Mouse (Mus musculus): ENCODE results near the gene Gm17359. TPM values are rescaled to one million over a fixed set of nuclear protein-coding genes. Genes with fewer than 3 reads are reported as not detected.

The Gm17359 gene
- polyA plus RNA-seq, 1 experiment from 2014 or later = not detected

GRCm38 (mm10) chr3:79415081-79415480, 78.6 kb downstream of the Gm17359 start:
- Histone ChIP-seq H3K4me3 (ENCODE audit: low read depth, low read length) (no peak overlapping the region), H3K4me1 (replicated peaks; ENCODE audit: control insufficient read depth, insufficient read depth, low read length) (no peaks in the 10 kb centered on the region), H3K27me3 (replicated peaks; ENCODE audit: control insufficient read depth, insufficient read depth, low read length) (no peaks in the 10 kb centered on the region), H3K4me2 (no peak overlapping the region), H3K9ac (ENCODE audit: low read depth, low read length) (no peak overlapping the region), H3K36me3 (ENCODE audit: control insufficient read depth, insufficient read depth, low read length) (no peaks in the 10 kb centered on the region), H3K9me3 (ENCODE audit: control insufficient read depth, low read length) (no peaks in the 10 kb centered on the region), H3K27ac (ENCODE audit: low read depth, low read length) (no peak overlapping the region)
- DNase-seq (ENCODE audit: low spot score) (no peak), ATAC-seq (replicated peaks; ENCODE audit: low FRiP score) (no peak)
- WGBS = 75% methylated on average over 5 of the region's 5 CpGs

DNA sequence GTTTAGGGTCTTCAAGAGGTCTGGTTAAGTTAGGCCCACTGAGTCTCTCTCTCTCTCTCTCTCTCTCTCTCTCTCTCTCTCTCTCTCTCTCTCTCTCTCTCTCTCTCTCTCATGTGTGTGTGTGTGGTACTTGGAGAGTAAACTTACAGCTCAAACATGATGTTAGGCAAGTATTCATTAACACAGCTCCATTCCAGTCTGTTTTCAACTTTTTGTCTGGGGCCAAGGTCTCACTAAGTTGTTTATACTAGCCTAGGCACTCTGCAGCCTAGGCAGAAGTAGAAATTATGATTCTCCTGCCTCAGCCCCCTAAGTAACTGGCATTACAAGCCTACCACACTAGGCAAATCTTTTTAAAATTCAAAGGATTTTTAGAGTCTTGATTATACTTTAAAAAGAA, 79.5 kb downstream of the Gm17359 start:
- no peaks in the 10 kb centered on the region for H3K9me3 ChIP-seq (ENCODE audit: control insufficient read depth, low read length)
- H3K4me3 ChIP-seq (ENCODE audit: low read depth, low read length) = no peak overlapping the region
- no peaks in the 10 kb centered on the region for H3K4me1 ChIP-seq (replicated peaks; ENCODE audit: control insufficient read depth, insufficient read depth, low read length)
- H3K9ac ChIP-seq (ENCODE audit: low read depth, low read length) = no peak overlapping the region
- H3K27ac ChIP-seq (ENCODE audit: low read depth, low read length) = no peak overlapping the region
- ATAC-seq (replicated peaks; ENCODE audit: low FRiP score) = no peak
- H3K4me2 ChIP-seq = no peak overlapping the region
- no peaks in the 10 kb centered on the region for H3K36me3 ChIP-seq (ENCODE audit: control insufficient read depth, insufficient read depth, low read length)
- no peaks in the 10 kb centered on the region for H3K27me3 ChIP-seq (replicated peaks; ENCODE audit: control insufficient read depth, insufficient read depth, low read length)
- no peak for DNase-seq (ENCODE audit: low spot score)

DNA sequence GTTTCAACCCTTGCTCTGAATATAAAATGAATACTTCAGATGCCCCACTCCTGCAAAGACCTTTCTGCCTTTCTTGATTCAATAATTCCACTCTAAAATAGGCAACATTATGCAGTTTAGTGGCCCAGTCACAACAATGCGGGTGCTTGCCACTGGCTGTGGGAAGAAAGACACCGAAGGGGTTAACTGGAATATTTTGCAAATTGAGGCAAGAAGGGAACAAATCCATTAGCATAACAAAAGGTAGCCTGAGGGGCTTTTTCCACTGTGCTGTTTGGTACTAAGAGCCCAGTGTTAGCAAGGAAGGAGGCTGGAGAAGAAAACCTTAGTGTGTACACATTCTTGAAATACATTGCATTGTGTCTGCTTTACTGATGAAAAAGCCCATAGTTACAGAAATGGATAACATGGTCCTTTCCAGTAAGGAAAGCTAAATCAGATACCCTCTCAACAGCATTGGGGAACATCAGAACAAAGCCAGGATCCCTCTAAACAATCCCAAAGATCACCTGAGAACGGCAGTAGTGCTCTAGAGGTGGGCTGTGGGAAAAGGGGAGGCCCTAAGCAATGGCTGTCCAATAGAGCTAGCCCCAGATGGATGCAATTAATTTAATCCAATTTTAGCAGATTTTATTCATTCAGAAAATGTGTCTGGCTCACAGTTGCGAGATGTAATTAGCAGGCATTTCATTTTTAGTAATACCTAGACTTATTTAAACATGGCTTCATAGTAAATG, 80.7 kb downstream of the Gm17359 start:
- Histone ChIP-seq H3K27me3 (replicated peaks; ENCODE audit: control insufficient read depth, insufficient read depth, low read length) (no peaks in the 10 kb centered on the region), H3K4me3 (ENCODE audit: low read depth, low read length) (no peak overlapping the region), H3K9me3 (ENCODE audit: control insufficient read depth, low read length) (no peaks in the 10 kb centered on the region), H3K36me3 (ENCODE audit: control insufficient read depth, insufficient read depth, low read length) (no peaks in the 10 kb centered on the region), H3K4me2 (no peak overlapping the region), H3K9ac (ENCODE audit: low read depth, low read length) (no peak overlapping the region), H3K4me1 (replicated peaks; ENCODE audit: control insufficient read depth, insufficient read depth, low read length) (no peaks in the 10 kb centered on the region), H3K27ac (ENCODE audit: low read depth, low read length) (no peak overlapping the region)
- 81% methylated on average over 4 of the region's 4 CpGs for WGBS
- DNase-seq (ENCODE audit: low spot score) (no peak), ATAC-seq (replicated peaks; ENCODE audit: low FRiP score) (no peak)

DNA sequence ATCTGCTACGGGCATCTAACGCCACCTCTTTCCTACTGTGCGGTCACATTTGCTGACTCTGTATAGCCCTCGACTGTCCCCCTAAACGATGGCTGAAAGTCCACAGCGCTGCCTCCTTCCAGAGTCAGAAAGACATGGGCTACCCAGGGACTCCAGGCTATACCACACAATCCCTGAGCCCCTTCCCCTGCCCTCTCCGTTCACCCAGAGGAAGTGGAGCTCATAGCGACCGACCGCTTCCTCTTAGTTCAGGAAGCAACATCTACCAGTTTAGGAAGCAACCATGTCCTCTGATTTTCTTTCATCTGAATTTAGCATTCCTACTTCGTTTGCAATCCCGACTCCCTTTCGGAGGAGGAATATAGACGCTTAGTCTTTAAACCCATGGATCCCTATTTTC, 82.5 kb downstream of the Gm17359 start:
- Histone ChIP-seq H3K27ac (ENCODE audit: low read depth, low read length) (no peak overlapping the region), H3K27me3 (replicated peaks; ENCODE audit: control insufficient read depth, insufficient read depth, low read length) (no peaks in the 10 kb centered on the region), H3K4me3 (ENCODE audit: low read depth, low read length) (no peak overlapping the region), H3K9me3 (ENCODE audit: control insufficient read depth, low read length) (no peaks in the 10 kb centered on the region), H3K4me2 (no peak overlapping the region), H3K36me3 (ENCODE audit: control insufficient read depth, insufficient read depth, low read length) (no peaks in the 10 kb centered on the region), H3K9ac (ENCODE audit: low read depth, low read length) (no peak overlapping the region), H3K4me1 (replicated peaks; ENCODE audit: control insufficient read depth, insufficient read depth, low read length) (no peaks in the 10 kb centered on the region)
- 77% methylated on average over 14 of the region's 14 CpGs for WGBS
- DNase-seq (ENCODE audit: low spot score) (no peak), ATAC-seq (replicated peaks; ENCODE audit: low FRiP score) (no peak)

- ATAC-seq (replicated peaks; ENCODE audit: low FRiP score) (no peak), DNase-seq (ENCODE audit: low spot score) (no peak)
- H3K36me3 ChIP-seq (ENCODE audit: control insufficient read depth, insufficient read depth, low read length) = no peaks in the 10 kb centered on the region
- WGBS = 81% methylated on average over 1 of the region's 1 CpGs
- H3K9ac ChIP-seq (ENCODE audit: low read depth, low read length) = no peak overlapping the region
- no peaks in the 10 kb centered on the region for H3K4me1 ChIP-seq (replicated peaks; ENCODE audit: control insufficient read depth, insufficient read depth, low read length)
- no peak overlapping the region for H3K4me3 ChIP-seq (ENCODE audit: low read depth, low read length)
- no peak overlapping the region for H3K27ac ChIP-seq (ENCODE audit: low read depth, low read length)
- no peaks in the 10 kb centered on the region for H3K27me3 ChIP-seq (replicated peaks; ENCODE audit: control insufficient read depth, insufficient read depth, low read length)
- no peaks in the 10 kb centered on the region for H3K9me3 ChIP-seq (ENCODE audit: control insufficient read depth, low read length)
- no peak overlapping the region for H3K4me2 ChIP-seq
These were observed 89.0 kb downstream of the Gm17359 start for GRCm38 (mm10) chr3:79425441-79425840.

- no peaks in the 10 kb centered on the region for H3K36me3 ChIP-seq (ENCODE audit: control insufficient read depth, insufficient read depth, low read length)
- no peak overlapping the region for H3K9ac ChIP-seq (ENCODE audit: low read depth, low read length)
- H3K4me3 ChIP-seq (ENCODE audit: low read depth, low read length) = no peak overlapping the region
- no peaks in the 10 kb centered on the region for H3K4me1 ChIP-seq (replicated peaks; ENCODE audit: control insufficient read depth, insufficient read depth, low read length)
- DNase-seq (ENCODE audit: low spot score) (no peak), ATAC-seq (replicated peaks; ENCODE audit: low FRiP score) (no peak)
- no peak overlapping the region for H3K4me2 ChIP-seq
- H3K27ac ChIP-seq (ENCODE audit: low read depth, low read length) = no peak overlapping the region
- no peaks in the 10 kb centered on the region for H3K9me3 ChIP-seq (ENCODE audit: control insufficient read depth, low read length)
- no peaks in the 10 kb centered on the region for H3K27me3 ChIP-seq (replicated peaks; ENCODE audit: control insufficient read depth, insufficient read depth, low read length)
These were observed 97.1 kb downstream of the Gm17359 start for GRCm38 (mm10) chr3:79433593-79433992.

- Histone ChIP-seq H3K9ac (ENCODE audit: low read depth, low read length) (no peak overlapping the region), H3K4me1 (replicated peaks; ENCODE audit: control insufficient read depth, insufficient read depth, low read length) (no peaks in the 10 kb centered on the region), H3K27ac (ENCODE audit: low read depth, low read length) (no peak overlapping the region), H3K4me3 (ENCODE audit: low read depth, low read length) (no peak overlapping the region), H3K4me2 (no peak overlapping the region), H3K9me3 (ENCODE audit: control insufficient read depth, low read length) (no peaks in the 10 kb centered on the region), H3K36me3 (ENCODE audit: control insufficient read depth, insufficient read depth, low read length) (no peaks in the 10 kb centered on the region), H3K27me3 (replicated peaks; ENCODE audit: control insufficient read depth, insufficient read depth, low read length) (no peaks in the 10 kb centered on the region)
- ATAC-seq (replicated peaks; ENCODE audit: low FRiP score) = no peak
- WGBS = 72% methylated on average over 9 of the region's 9 CpGs
- no peak for DNase-seq (ENCODE audit: low spot score)
These were observed 98.0 kb downstream of the Gm17359 start for GRCm38 (mm10) chr3:79434436-79434835.

DNA sequence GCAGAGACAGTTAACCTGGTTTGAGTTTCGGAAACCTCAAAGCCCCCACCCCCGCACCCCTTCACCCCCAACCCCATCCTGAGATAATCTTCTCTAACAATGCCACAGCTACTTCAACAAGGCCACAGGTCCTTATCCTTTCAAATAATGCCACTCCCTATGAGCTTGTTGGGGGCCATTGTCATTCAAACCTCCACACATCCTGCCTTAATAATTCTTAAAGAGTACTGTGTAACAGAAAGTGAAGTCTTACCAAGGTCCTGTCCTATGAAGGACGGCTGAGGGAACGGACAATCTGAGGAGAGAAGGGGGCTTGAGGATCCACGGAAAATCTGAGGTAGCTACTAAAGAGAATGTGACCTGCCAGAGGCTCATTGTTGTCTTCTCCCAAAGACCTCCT, 98.5 kb downstream of the Gm17359 start:
- no peak overlapping the region for H3K27ac ChIP-seq (ENCODE audit: low read depth, low read length)
- H3K4me1 ChIP-seq (replicated peaks; ENCODE audit: control insufficient read depth, insufficient read depth, low read length) = no peaks in the 10 kb centered on the region
- DNase-seq (ENCODE audit: low spot score) (no peak), ATAC-seq (replicated peaks; ENCODE audit: low FRiP score) (no peak)
- H3K4me2 ChIP-seq = no peak overlapping the region
- WGBS = 51% methylated on average over 5 of the region's 5 CpGs
- no peaks in the 10 kb centered on the region for H3K9me3 ChIP-seq (ENCODE audit: control insufficient read depth, low read length)
- H3K36me3 ChIP-seq (ENCODE audit: control insufficient read depth, insufficient read depth, low read length) = no peaks in the 10 kb centered on the region
- H3K9ac ChIP-seq (ENCODE audit: low read depth, low read length) = no peak overlapping the region
- H3K4me3 ChIP-seq (ENCODE audit: low read depth, low read length) = no peak overlapping the region
- H3K27me3 ChIP-seq (replicated peaks; ENCODE audit: control insufficient read depth, insufficient read depth, low read length) = no peaks in the 10 kb centered on the region

GRCm38 (mm10) chr3:79436186-79436585, 99.7 kb downstream of the Gm17359 start:
- H3K27me3 ChIP-seq (replicated peaks; ENCODE audit: control insufficient read depth, insufficient read depth, low read length) = no peaks in the 10 kb centered on the region
- DNase-seq (ENCODE audit: low spot score) = no peak
- WGBS = 86% methylated on average over 7 of the region's 7 CpGs
- H3K4me2 ChIP-seq = no peak overlapping the region
- no peak overlapping the region for H3K9ac ChIP-seq (ENCODE audit: low read depth, low read length)
- no peaks in the 10 kb centered on the region for H3K4me1 ChIP-seq (replicated peaks; ENCODE audit: control insufficient read depth, insufficient read depth, low read length)
- no peak overlapping the region for H3K27ac ChIP-seq (ENCODE audit: low read depth, low read length)
- no peaks in the 10 kb centered on the region for H3K9me3 ChIP-seq (ENCODE audit: control insufficient read depth, low read length)
- H3K4me3 ChIP-seq (ENCODE audit: low read depth, low read length) = no peak overlapping the region
- no peaks in the 10 kb centered on the region for H3K36me3 ChIP-seq (ENCODE audit: control insufficient read depth, insufficient read depth, low read length)
- no peak for ATAC-seq (replicated peaks; ENCODE audit: low FRiP score)

All from liver, embryonic 11.5 days (tissue).